Mouse (Mus musculus): ENCODE results near the gene Hoga1.

Hoga1 gene

GRCm38 (mm10) chr19:42120451-42120850, 75.0 kb downstream of the Hoga1 start:
- TF ChIP-seq GATA4 (IDR thresholded peaks at IDR 0.05; ENCODE audit: insufficient replicate concordance, low read length), result no peak
